Mouse (Mus musculus) natural killer cell, adult 2 months (primary cell): ENCODE data around the gene Gm21983.

ENCODE experiments used
- DNase-seq, 2 experiments: peaks; one replicate each; pipeline ENCODE4 v3.0.0; 2022; ENCODE audit warnings: low spot score in 2 of 2

The Gm21983 gene

DNA sequence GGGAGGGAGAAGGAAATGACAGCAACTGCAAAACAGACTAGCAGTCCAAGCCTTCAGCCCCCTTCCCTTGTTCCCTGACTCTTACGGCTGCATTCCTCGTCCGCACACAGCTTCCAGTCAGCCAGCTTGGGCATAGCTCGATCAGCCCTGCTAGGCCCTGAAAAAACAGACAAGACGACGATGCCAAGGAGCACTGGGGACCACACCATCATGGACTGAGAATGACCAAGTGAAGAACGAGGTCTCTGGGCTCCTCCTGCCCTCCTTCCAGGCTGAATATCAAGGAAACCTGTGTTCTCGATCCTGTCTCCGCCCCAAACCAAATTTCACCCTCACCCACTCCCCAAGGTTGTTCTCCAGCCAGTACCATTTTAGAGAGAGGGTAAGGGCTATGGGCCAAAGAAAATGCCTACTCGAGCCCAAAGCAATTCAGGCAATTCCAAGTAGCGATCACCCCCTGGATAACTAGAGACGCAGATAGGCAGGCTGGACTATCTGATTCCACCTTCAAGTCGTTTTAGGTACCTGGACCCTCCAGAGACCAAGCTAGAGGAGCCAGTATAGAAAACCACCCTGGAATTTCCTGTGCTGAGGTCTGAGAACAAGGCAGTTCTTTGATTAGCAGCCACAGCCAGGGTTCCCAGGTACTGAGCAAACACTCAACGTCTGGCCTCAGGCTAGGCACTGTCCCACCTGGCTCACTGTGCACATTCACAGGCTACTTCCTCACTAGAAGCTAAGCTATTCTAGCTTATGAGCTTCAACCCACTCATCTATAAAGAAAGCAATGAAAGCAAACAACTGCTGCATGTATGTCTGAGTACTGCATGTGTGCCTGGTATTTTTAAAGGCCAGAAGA lies at the start of gene Gm21983, which contains the start of gene Mia:
Gm21983 (minus strand) TSS at position 250 of the 859 bp plus-strand sequence.
Mia (minus strand) TSS at position 321 of the 859 bp plus-strand sequence.
- DNase-seq = no peak

DNA sequence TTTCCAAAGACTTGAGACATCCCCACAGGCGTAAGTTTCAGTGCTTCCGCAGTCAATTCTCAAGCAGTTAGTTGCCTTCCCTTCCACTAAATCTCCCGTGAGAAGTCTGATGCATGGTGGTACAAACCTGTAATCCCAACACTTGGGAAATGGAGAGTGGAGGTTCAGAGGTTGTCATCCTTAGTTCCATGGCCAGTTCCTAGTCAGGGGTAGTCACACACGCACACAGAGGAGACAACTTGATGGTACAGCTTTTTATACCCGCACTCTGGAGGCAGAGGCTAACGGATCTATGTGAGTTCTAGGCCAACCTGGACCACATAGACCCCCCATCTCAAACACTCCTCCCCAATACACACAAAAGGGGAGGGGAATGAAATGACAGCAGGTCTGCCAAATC lies 48.0 kb upstream of the Gm21983 start:
- DNase-seq = no peak

DNA sequence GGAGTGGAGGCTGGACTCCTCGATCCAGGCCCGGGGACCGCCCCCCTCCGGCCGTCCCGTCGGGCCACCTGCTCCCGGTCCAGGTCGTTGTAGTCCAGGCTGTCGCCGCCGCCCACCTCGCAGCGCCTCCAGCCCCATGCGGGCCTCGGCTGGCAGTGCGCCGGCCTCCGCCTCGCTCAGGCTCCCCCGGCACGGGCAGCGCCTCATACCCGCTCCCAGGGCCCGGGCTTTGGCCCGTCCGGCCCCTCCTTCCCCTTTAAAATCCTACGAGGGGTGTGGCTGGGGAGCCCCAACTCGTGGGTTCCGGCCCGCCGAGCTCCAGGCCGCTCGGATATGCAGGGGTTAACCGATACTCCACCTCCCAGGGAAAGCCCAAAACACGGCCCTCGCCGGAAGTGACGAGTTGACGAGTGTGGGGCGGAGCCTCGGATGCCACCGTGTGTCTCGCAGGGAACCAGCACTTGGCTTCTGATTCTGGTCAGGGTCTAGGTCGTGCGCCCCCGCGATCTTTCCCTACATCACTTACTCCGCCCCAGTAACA lies 47.5 kb upstream of the Gm21983 start, which contains the start of gene Itpkc:
Itpkc (minus strand) TSS at position 381 of the 541 bp plus-strand sequence.
- DNase-seq = peak; percentile 92

DNA sequence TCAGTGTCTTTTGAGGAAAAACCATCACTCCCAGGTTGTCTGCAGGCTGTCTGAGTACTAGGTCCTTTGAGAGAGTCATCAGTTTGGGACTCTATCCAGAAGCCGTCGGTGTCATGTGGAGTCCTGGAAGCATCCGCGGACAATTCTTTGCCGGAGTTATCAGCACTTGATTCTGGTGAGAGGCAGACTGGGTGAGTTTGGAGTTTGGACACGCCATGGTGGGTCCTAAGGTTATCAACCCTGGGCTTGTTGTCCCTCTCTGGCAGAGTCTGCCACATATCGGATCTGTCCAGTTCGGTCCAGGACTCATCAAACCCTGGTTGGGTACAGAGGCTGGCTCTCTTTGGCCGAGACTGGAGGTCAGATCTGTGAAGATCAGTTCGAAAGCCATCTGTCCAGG lies 46.8 kb upstream of the Gm21983 start:
- DNase-seq = no peak

DNA sequence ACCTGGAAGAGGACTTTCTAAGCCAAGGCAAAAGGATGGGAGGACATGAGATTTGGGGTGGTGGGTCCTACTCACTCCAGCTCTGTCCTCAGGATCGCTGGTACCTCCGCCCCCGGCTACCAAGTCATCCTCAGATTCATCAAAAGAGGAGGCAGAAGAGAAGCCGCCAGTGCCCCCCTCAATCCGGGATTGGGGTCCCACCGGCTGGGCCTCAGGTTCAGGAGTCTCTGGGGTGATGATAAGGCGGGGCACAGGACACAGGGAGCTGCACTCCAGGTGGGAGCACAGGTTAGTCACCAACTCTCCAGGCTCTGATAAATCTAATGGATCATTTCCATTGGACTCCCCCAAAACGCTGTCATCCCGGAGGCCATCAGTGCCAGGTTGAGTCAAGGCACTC lies 46.4 kb upstream of the Gm21983 start:
- DNase-seq = no peak

DNA sequence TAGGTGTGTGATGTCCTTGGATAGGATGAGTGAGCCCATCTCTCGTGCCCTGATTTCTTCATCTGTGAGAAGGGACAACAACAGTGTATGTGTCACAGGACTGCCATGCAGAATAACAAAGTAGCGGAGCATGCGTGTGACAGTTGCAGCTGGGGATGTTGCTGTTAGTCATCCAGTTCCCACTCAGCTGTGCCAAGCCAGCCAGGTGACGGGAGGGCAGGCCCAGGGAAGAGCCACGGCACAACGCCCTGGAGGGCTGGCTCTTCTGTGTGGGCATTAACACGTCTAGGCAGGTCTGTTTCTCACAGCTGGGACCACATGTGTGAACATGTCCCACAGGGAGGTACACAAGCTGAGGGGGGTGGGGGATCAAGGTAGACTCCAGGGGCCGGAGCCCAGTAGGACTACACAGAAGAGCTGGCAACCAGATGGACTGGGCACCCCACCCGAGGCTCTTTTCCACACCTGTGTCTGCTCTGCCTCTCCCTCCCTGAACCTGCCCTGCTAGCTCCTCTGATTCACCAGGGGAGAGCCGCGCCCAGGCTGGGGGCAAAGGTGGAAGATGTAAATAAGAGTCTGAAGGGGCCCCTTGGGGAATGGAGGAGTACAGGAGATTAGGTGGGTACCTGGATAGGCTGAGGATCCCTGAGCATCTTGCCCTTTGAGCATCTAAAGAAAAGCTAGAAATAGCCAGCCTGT lies 44.1 kb upstream of the Gm21983 start:
- DNase-seq = no peak

DNA sequence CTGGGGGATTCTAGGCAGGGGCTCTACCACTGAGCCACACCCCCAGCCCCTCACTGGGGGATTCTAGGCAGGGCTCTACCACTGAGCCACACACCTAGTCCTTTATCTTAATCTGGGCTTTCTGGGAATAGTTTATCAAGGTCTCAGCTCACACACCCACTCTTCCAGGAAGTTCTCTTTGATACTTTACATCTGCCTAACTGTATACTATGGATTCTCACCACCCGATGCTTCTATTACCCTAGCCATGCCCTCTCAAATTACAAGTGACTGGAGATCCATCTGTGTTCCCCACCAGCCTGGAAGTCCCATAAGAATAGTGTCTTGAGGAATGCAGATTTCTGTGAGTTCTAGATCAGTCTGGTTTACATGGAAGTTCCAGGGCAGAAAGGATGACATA lies 41.7 kb upstream of the Gm21983 start:
- no peak for DNase-seq

DNA sequence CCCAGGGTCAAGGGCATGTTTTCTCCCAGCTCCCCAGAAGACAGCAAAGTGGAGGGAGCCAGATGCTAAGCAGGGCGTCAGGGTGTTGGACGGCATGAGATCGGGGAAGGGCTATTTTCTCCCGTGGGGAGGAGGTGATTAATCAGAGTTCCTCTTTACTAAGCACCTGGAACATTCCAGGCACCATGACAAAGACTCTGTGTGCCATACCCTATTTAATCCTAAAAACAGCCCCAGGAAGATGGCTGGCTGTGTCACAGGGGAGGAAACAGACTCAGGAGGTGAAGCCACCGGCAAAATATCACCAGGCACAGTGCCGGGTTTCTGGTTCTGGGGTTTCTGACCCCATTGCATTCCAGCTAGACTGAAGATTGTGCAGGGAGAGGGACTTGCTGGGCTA lies 41.1 kb upstream of the Gm21983 start:
- no peak for DNase-seq

DNA sequence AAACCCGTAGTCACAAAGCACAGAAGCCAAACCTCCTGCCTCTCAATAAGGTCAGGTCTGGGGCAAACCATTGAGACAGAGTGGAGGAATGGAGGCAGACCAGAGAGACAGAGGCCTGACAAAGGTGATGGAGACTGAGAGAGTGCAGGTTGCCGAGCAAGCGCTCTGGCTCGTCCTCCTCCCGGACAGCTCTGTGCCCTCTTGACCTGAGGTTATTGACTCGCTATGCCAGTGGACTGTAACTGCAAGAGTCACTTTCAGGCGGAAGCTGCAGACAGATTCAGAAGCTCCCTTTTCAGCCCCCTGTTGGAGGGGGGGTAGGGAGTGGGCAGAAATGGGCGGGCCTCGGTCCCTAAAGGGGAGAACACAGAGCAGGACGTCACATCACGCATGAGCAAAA lies 39.1 kb upstream of the Gm21983 start:
- DNase-seq = no peak

DNA sequence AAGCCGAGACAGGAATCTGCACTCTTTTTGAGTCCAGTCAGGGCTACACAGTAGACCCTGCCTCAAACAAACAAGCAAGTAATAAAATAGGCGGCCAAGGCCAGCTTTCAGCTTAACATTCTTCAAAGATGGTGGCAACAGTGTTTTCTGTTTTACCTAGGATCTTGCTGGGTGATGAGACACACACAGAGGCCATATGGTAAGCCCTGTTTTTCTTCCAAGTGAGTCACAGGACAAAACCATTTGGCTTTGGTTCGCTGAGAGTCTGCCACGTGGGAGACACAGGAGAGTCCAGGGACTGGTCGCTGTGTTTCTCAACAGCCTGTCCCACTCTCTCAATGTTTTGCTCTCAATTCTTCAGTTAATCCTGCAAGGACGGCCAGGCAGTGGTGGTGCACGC lies 37.7 kb upstream of the Gm21983 start:
- no peak for DNase-seq

DNA sequence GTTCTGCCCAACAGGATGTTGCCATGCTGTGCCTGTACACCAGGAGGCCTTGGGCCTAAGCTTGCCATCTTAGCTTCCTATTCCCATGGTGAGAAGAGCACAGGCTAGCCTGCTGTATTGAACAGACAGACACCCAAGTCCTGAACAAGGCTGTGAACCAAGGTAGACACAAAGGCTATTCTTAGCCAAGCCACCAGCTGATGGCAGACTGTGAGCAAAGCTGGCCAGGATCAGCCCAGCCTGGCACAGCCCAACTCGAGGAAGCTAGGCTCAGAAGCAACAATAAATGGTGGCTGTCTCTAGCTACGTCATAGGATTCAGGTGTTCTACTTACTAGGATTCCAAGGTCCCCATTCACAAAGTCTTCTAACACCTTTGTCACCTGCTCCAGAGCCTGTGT lies 31.7 kb upstream of the Gm21983 start:
- no peak for DNase-seq

DNA sequence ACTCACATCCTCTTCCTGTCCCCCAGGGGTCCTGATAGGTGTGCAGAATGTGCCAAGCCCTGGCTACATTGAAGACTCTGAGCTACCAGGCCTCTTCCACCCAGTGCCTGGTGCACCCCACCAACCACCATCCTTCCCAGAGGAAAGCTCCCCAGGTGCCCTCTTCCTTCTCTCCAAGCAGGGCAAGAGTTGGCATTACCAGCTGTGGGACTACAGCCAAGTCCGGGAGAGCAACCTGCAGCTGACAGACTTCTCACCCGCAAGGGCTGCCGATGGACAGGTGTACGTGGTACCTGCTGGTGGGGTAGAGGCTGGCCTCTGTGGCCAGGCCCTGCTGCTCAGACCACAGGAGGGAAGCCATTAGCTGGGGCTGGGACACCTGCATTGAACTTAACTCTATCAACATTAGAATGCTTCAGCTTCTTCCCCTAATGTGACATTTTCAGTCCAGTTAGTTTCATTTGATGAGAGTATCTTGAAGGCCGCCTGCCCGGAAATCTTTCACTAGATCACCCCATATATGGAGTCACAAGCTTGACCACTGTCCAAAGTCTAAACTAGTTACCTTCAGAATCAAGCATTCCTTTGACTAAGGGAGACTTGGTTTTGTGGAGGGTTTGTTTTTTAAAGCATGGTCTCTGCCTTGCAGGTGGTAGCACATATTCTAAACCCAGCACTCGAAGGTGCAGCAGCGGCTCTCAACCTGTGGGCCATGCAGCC lies 23.0 kb upstream of the Gm21983 start:
- no peak for DNase-seq

DNA sequence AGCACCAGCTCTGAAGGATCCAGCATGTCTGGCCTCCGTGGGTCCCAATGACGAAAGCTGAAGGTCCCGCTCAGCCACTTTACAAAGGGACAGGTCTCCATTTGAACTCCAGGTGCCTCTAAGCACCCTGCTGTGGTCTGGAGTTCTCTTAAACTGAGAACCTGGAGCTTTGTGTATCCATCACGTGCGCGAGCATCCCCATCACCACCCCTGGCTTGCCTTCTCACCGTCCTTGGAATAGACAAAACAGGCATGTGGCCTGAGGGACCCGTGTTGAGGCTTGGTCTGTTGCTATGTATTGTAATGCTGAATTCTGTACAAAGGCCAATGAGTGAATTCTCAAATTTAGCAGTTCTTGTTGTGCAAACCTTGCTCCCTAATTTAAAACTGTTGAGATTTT lies 17.9 kb upstream of the Gm21983 start:
- no peak for DNase-seq

DNA sequence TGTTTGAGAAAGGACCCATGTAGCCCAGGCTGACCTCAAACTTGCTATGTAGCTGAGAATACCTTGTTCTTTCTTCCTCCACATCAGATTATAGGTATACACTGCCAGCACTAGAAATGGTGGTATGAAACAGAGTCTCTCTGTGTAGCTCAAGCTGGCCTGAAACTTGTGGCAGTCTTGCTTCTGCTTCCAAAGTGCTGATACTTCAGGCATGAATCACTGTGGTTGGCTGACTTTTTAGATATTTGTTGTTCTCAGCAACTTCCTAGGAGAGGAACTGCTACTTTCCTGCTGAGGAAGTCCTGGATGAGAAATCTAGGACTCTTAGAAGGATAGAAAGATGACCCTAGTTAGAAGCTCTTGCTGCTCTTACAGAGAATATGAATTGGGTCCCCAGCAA lies 17.5 kb upstream of the Gm21983 start:
- no peak for DNase-seq

DNA sequence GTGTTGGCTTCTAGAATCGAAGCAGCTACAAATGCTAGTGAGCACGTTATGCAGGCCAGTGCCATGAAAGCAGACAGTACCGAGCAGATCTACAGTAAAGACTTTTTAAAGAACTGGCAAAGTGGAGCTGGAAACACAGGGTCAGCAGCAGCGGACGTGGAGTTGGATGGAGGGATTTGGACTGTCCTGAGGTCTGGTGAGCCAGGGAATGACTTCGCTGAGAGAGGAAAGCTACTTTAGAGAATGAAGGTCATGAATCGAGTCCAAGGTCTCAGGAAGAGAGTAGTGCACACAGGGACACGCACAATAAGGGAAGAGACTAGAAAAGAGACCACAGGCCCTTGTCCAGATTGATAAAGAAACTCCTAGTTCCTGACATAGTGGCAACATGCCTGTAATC lies 16.7 kb upstream of the Gm21983 start:
- DNase-seq = no peak

DNA sequence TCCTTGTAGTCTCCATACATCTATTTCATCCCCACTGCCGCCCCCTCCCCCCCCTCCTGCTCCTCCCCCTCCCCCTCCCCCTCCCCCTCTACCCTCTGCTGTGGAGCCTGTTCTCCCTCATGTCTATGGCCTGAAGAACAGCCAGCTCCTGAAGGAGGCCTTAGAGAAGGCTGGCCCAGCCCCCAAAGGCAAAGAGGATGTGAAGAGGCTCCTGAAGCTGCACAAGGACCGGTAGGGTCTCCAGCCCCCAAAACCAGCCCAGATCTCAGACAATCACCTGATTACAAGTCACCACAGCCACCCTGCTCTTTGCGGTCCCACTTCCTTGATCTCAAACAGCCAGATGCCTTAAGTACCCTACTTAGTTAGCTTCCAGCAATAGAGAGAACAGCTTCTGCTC lies 16.2 kb upstream of the Gm21983 start:
- no peak for DNase-seq

DNA sequence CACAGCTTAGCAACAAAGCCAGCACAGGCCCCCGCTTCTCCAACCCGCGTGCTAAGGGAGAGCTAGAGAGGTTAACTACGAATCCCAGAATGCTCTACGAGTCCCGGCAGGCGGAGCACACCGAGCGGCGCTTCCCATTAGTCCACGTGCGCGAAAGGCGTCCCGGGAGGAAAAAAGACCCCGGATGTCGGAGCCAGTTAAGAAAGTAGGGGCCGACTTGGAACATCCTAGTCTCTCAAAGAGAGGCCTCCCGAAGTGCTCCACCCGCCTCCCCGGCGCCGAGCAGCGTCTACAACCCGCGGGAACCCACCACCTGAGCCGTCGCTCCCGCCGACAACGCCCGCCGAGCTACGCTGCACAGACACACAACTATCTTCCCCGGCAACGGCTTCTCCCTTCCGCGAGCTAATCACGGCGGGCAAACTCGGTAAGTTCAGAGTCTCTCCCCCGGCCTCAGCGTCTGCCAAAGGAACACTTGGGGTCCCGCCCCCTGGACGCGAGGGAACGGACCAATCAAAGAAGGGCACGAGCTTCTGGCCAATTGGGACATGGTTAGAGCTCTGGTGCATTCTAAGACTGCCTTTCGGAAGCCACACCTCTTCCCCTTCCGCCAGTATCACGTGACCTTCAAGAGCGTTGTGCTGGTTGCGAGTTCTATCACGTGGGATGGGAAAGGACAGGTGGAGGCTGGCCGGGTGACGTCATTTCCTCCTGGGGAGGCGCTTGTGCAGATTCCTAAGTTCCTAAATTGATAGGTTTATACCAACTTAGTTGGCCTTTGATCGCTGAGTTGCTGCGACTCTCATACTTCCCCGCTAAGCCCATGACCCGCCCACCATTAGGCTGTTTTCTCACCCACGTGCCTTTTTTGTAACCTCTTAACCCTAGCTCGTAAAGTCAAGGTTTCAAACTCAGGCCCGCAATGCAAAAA lies 15.1 kb upstream of the Gm21983 start, which contains the start of the genes BC024978 and Snrpa:
BC024978 (plus strand) TSS at position 101 of the 931 bp plus-strand sequence.
Snrpa (minus strand) TSS at position 591 of the 931 bp plus-strand sequence.
- DNase-seq = peak; percentile 93 to 96

DNA sequence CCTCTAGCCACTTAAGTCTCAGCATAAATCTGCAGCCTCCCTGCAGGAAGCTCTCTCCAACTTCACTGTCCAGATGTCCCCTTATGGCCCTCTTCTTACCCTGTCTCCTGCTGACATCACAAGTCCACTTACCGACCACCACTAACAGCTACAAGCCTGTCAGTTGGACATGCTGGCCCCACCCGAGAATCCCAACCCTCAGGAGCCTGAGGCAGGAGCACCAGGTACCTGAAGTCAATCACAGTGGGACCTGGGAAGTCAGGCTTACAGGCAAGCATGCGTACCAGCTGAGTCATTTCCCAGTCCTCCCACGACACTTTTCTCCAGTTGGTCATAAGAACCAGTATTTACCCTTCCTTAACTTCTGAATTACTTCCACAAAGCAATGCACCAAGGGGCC lies 12.8 kb upstream of the Gm21983 start:
- no peak for DNase-seq

DNA sequence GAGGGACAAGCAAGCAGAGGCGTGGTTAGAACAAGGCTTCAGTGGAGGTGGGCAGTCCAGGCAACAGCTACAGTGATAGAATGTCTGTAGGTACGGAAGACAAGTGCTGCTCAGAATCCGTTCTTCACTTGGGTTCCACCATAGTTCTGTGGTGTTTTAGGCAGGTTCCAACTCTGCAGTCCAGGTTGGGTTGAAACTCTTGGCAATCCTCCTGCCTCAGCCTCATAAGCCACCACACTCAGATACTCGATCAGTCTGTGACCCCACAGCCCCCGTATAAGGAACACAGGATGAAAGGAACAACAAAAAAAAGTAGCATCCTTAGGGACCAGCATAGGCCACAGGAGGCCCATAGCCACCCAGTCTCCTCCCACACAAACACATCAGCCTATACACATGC lies 11.5 kb upstream of the Gm21983 start:
- no peak for DNase-seq

DNA sequence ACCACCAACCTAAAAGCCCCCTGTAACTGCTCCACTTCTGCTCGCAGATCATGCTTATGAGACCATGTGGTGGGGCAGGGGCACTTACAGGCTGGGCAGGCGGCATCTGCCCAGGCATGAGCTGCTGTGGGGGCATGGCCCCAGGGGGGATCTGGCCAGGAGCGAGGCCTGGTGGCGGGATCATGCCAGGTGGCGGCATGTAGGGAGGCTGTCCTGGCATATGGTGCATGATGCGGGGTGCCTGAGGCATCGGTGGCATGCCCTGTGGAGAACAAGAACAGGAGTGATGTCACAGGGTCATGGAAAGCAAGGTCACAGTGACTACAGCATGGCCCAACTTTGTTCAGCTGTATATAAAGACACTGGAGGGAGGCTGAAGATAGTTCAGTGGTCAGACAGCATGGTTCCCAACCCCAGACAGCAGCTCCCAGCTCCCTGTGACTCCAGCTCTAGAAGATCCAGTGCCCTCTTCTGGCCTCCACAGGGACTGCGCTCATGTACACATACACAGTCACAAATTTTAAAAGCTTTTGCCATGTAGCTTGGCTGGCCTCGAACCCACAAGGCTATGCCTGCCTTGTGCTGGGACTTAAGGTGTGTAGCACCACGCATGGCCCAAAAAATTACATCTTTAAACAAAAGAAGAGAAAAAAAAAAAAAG lies 8.5 kb upstream of the Gm21983 start:
- no peak for DNase-seq
